Mouse (Mus musculus) olfactory bulb, adult 2 months (tissue): ENCODE measurements at regions not wholly inside any gene's neighbourhood (a gene's known extent, or its start where the extent isn't known, plus 50 kb on each side); places are given as distances from the start of the nearest gene placed in this dataset.

ENCODE experiments used
- CTCF ChIP-seq: fragments of 200-500 bp; IDR thresholded peaks from 2 replicates; pipeline ENCODE4 v1.5.1; 2012; ENCODE audit warnings: low read depth, mild to moderate bottlenecking, low read length, moderate library complexity; ENCODE audit not compliant: insufficient read depth
- POLR2A ChIP-seq: fragments of 200-500 bp; IDR thresholded peaks from 2 replicates; pipeline ENCODE4 v1.6.1; 2012; ENCODE audit warnings: mild to moderate bottlenecking, low read depth, low read length, moderate library complexity; ENCODE audit not compliant: insufficient read depth

DNA sequence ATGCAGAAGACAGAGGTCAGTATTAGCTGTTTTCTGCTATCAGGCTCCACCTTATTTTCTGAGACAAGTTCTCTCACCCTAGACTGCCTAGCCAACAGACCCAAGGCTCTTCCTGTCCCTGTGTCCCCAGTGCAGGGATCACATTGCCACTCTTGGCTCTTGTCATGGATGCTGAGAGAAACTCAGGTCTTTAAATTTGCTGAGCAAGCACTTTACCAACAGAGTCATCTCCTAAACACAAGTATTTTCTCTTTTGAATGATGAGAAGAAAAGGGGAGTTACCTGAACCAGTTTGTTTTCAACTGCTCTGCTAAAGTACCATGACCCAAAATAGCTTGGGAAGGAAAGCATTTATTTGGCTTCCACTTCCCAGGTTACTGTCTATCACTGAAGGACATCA, 84.7 kb upstream of the Spats2l start:
- TF ChIP-seq POLR2A (no peak), CTCF (no peak)
